Mouse (Mus musculus) hindbrain, embryonic 11.5 days (tissue): ENCODE measurements at regions not wholly inside any gene's neighbourhood (a gene's known extent, or its start where the extent isn't known, plus 50 kb on each side); places are given as distances from the start of the nearest gene placed in this dataset.

Experiments
- ATAC-seq: fragments of 200-750 bp; cut with Nextera tagmentation; 2 replicates; pipeline ENCODE4 v1.8.0; 2017; ENCODE audit warnings: mild to moderate bottlenecking, moderate TSS enrichment, moderate library complexity; ENCODE audit not compliant: low FRiP score
- DNase-seq: peaks from one replicate; pipeline ENCODE4 v3.0.0-alpha.2; 2015; ENCODE audit warnings: low spot score
- H3K27ac ChIP-seq: fragments of 300-500 bp; sonication (generic); 2 replicates; pipeline ENCODE4 v1.5.1; 2014; ENCODE audit warnings: mild to moderate bottlenecking, low read depth, low read length
- H3K27me3 ChIP-seq: fragments of 300-500 bp; sonication (generic); 2 replicates; pipeline ENCODE4 v1.6.1; 2014; ENCODE audit warnings: mild to moderate bottlenecking, low read length, moderate library complexity, mixed read lengths; ENCODE audit not compliant: control insufficient read depth, insufficient read depth
- H3K36me3 ChIP-seq: fragments of 300-500 bp; sonication (generic); 2 replicates; pipeline ENCODE4 v1.6.1; 2014; ENCODE audit warnings: mild to moderate bottlenecking, low read length, moderate library complexity, mixed read lengths; ENCODE audit not compliant: control insufficient read depth, insufficient read depth
- H3K4me1 ChIP-seq: fragments of 300-500 bp; sonication (generic); replicated peaks from 2 replicates; pipeline ENCODE4 v1.6.1; 2014; ENCODE audit warnings: low read length, mixed read lengths; ENCODE audit not compliant: control insufficient read depth, insufficient read depth
- H3K4me2 ChIP-seq: fragments of 300-500 bp; sonication (generic); replicated peaks from 2 replicates; pipeline ENCODE4 v1.6.1; 2014; ENCODE audit warnings: mild to moderate bottlenecking, low read depth, low read length
- H3K4me3 ChIP-seq: fragments of 300-500 bp; sonication (generic); 2 replicates; pipeline ENCODE4 v1.5.1; 2014; ENCODE audit warnings: low read depth, low read length
- H3K9ac ChIP-seq: fragments of 300-500 bp; sonication (generic); 2 replicates; pipeline ENCODE4 v1.6.1; 2014; ENCODE audit warnings: low read depth, low read length
- H3K9me3 ChIP-seq: fragments of 300-500 bp; sonication (generic); 2 replicates; pipeline ENCODE4 v1.6.1; 2016; ENCODE audit warnings: low read length; ENCODE audit not compliant: control insufficient read depth
- WGBS: fragments of 180-500 bp; shearing (Covaris S2); extraction: QIAGEN DNeasy Blood & Tissue Kit; methylation state at CpG from one replicate; pipeline ENCODE4 v1.1.7; 2014; 5-methylcytosine and 5-hydroxymethylcytosine counted together

DNA sequence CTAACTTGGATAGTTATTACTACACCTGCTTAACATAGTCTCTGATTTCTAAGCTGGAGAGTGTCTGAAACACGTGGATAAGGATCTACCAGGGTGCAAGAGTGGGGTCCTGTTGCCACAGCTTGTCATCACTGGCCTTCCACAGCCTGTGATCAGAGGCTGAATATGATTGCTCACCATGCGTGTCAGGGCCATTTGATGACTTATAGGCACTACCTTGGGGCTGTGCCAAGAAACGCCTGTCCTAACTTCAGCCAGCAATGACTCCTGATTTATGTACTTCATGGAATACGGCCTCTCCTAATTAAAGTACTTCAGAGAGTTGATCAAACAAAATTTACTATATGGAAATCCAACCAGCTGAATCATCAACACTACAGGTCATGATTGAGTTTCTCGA is 480.1 kb downstream of the 1700129C05Rik start:
- H3K27me3 ChIP-seq, result no peaks in the 10 kb centered on the region
- no peaks in the 10 kb centered on the region for H3K4me1 ChIP-seq
- H3K36me3 ChIP-seq, result no peaks in the 10 kb centered on the region
- no peak overlapping the region for H3K27ac ChIP-seq
- no peak overlapping the region for H3K9ac ChIP-seq
- WGBS, result 84% methylated on average over 5 of the region's 5 CpGs
- ATAC-seq, result no peak
- H3K4me2 ChIP-seq, result no peak overlapping the region
- no peak overlapping the region for H3K4me3 ChIP-seq
- H3K9me3 ChIP-seq, result no peaks in the 10 kb centered on the region
- DNase-seq, result no peak

DNA sequence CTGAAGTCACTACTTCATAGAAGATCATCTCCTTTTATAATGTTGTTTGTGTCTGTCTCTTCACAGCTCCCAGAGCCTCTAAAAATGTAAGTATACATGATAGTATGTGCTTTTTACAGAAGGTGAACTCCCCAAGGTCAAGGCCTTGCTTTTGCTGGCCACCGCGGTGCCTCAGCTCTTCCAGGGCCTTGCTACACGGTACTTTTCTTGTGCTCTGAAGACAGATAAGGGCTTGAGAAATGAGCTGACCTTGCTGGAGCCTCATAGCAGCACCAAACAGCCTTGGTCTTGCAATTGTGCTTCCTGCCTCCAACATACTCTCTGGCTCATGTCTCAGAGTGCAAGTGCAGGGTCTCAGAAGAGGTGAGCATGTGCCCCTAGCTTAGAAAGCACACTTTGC is 481.3 kb downstream of the 1700129C05Rik start:
- ATAC-seq (no peak), DNase-seq (no peak)
- Histone ChIP-seq H3K9me3 (no peaks in the 10 kb centered on the region), H3K4me3 (no peak overlapping the region), H3K4me1 (no peaks in the 10 kb centered on the region), H3K27me3 (no peaks in the 10 kb centered on the region), H3K9ac (no peak overlapping the region), H3K4me2 (no peak overlapping the region), H3K27ac (no peak overlapping the region), H3K36me3 (no peaks in the 10 kb centered on the region)
- 85% methylated on average over 3 of the region's 3 CpGs for WGBS

GRCm38 (mm10) chr14:58657263-58657662 is 485.4 kb downstream of the 1700129C05Rik start:
- 62% methylated on average over 2 of the region's 2 CpGs for WGBS
- ATAC-seq (no peak), DNase-seq (no peak)
- H3K9ac ChIP-seq, result no peak overlapping the region
- H3K27ac ChIP-seq, result no peak overlapping the region
- no peak overlapping the region for H3K4me2 ChIP-seq
- H3K4me1 ChIP-seq, result no peaks in the 10 kb centered on the region
- H3K9me3 ChIP-seq, result no peaks in the 10 kb centered on the region
- no peaks in the 10 kb centered on the region for H3K36me3 ChIP-seq
- H3K4me3 ChIP-seq, result no peak overlapping the region
- no peaks in the 10 kb centered on the region for H3K27me3 ChIP-seq

GRCm38 (mm10) chr14:58656935-58657238 is 485.8 kb downstream of the 1700129C05Rik start:
- Histone ChIP-seq H3K4me1 (no peaks in the 10 kb centered on the region), H3K27ac (no peak overlapping the region), H3K4me3 (no peak overlapping the region), H3K36me3 (no peaks in the 10 kb centered on the region), H3K27me3 (no peaks in the 10 kb centered on the region), H3K4me2 (no peak overlapping the region), H3K9ac (no peak overlapping the region), H3K9me3 (no peaks in the 10 kb centered on the region)
- 25% methylated on average over 1 of the region's 1 CpGs for WGBS
- ATAC-seq (no peak), DNase-seq (no peak)

GRCm38 (mm10) chr14:58656212-58656934 is 486.3 kb downstream of the 1700129C05Rik start:
- no peaks in the 10 kb centered on the region for H3K27me3 ChIP-seq
- H3K36me3 ChIP-seq, result no peaks in the 10 kb centered on the region
- H3K27ac ChIP-seq, result no peak overlapping the region
- no peaks in the 10 kb centered on the region for H3K9me3 ChIP-seq
- 20% methylated on average over 4 of the region's 4 CpGs for WGBS
- H3K4me3 ChIP-seq, result no peak overlapping the region
- DNase-seq (no peak), ATAC-seq (no peak)
- no peaks in the 10 kb centered on the region for H3K4me1 ChIP-seq
- no peak overlapping the region for H3K4me2 ChIP-seq
- H3K9ac ChIP-seq, result no peak overlapping the region

- no peak overlapping the region for H3K27ac ChIP-seq
- no peaks in the 10 kb centered on the region for H3K36me3 ChIP-seq
- no peak overlapping the region for H3K4me2 ChIP-seq
- no peaks in the 10 kb centered on the region for H3K4me1 ChIP-seq
- no peak overlapping the region for H3K4me3 ChIP-seq
- WGBS, result 100% methylated on average over 1 of the region's 1 CpGs
- ATAC-seq (no peak), DNase-seq (no peak)
- no peaks in the 10 kb centered on the region for H3K27me3 ChIP-seq
- H3K9me3 ChIP-seq, result no peaks in the 10 kb centered on the region
- no peak overlapping the region for H3K9ac ChIP-seq
Observed at GRCm38 (mm10) chr14:58653026-58653425, 489.7 kb downstream of the 1700129C05Rik start.

DNA sequence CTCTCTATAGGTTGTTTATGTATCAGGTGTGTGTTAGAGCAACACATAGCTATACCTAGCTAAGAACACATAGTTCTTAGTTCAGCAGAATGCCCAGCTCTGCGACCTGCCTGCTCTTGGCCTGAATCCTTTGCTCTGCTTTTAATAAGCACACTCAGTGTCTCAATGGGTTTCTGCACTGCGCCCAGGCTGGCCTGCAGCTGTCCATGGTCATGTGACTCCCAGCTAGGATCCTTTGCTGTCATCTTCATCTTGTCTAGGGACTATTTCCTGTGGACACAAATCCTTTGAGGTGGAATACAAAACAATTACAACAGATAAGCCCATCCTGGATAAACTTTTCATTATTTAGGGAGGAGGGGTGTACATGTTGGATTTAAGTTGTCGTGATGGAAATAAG is 490.7 kb downstream of the 1700129C05Rik start:
- Histone ChIP-seq H3K4me1 (no peaks in the 10 kb centered on the region), H3K27ac (no peak overlapping the region), H3K9ac (no peak overlapping the region), H3K27me3 (no peaks in the 10 kb centered on the region), H3K9me3 (no peaks in the 10 kb centered on the region), H3K4me2 (no peak overlapping the region), H3K36me3 (no peaks in the 10 kb centered on the region), H3K4me3 (no peak overlapping the region)
- DNase-seq, result no peak
- 87% methylated on average over 3 of the region's 3 CpGs for WGBS
- no peak for ATAC-seq

DNA sequence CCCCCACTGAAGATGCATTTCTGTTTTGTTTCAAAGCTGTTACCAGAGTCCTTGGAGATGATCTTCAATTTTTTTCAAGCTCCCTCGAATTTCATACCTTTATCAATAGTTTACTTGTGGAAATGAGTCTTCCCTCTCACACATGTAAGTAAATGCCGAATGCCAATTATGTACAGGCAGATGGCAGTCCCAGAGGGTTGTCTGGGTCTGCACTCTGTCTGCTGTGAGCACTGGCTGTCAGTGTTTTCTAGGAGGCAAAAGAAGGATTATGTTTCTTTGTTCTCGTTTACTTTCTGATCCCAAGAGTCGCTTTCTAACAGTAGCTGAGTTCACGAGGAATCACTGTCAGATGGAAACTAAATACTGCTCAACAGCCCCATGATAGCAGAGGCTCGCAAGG is 491.5 kb downstream of the 1700129C05Rik start:
- ATAC-seq (no peak), DNase-seq (no peak)
- no peaks in the 10 kb centered on the region for H3K4me1 ChIP-seq
- H3K9ac ChIP-seq, result no peak overlapping the region
- no peak overlapping the region for H3K4me3 ChIP-seq
- H3K4me2 ChIP-seq, result no peak overlapping the region
- no peak overlapping the region for H3K27ac ChIP-seq
- H3K36me3 ChIP-seq, result no peaks in the 10 kb centered on the region
- WGBS, result 58% methylated on average over 6 of the region's 6 CpGs
- no peaks in the 10 kb centered on the region for H3K9me3 ChIP-seq
- H3K27me3 ChIP-seq, result no peaks in the 10 kb centered on the region

- H3K9ac ChIP-seq, result no peak overlapping the region
- H3K36me3 ChIP-seq, result no peaks in the 10 kb centered on the region
- H3K4me1 ChIP-seq, result 0 out of 2 replicates have a peak, but pooled peaks cover 2% of the 10 kb centered on the region
- H3K4me3 ChIP-seq, result no peak overlapping the region
- peaks cover 10% of the 10 kb centered on the region; the same call in 1 of the 2 replicates for H3K27me3 ChIP-seq
- WGBS, result 64% methylated on average over 7 of the region's 7 CpGs
- H3K4me2 ChIP-seq, result no peak overlapping the region
- no peak for ATAC-seq
- no peaks in the 10 kb centered on the region for H3K9me3 ChIP-seq
- DNase-seq, result no peak
- H3K27ac ChIP-seq, result no peak overlapping the region
Observed at GRCm38 (mm10) chr14:58638337-58638696, 504.4 kb downstream of the 1700129C05Rik start.
